Mouse (Mus musculus) common myeloid progenitor, adult 5-6 weeks (primary cell): ENCODE measurements at regions not wholly inside any gene's neighbourhood (a gene's known extent, or its start where the extent isn't known, plus 50 kb on each side); places are given as distances from the start of the nearest gene placed in this dataset.

Experiments used
- ATAC-seq: replicated peaks from 2 replicates; pipeline ENCODE4 v1.8.0; 2016; ENCODE audit warnings: low read depth, mild to moderate bottlenecking, moderate TSS enrichment, inconsistent platforms; ENCODE audit not compliant: poor library complexity, severe bottlenecking

- no peak for ATAC-seq
These were observed 54.1 kb upstream of the Btc start for GRCm38 (mm10) chr5:91456924-91457323.

DNA sequence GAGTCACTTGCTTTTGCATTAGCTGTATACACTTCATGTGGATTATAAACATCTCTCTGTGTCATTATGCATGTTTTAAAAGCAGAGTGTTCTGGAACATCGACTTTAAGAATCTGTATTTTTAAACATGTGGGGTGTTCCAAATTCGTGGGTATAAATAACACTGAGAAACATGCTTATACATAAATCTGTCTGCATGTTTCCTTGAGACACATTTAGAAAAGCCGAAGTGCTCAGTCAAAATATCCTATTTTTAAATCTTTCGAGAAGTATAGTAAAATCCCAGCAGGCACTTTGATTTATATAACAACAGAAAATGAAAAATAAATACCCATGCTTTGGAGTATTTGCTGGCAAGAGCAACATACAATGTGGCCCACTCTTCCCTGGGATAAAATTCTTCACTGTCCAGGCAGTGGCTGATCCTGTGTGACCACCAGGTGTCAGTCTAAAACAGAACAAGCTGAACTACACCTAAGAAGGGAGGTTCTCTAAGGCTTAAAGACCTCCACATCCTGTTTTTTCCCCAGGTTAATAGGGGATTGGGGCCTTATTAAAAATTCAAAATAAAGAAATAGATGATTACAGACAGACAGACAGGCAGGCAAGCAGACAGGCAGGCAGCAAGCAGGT is 52.4 kb upstream of the Parm1 start:
- peak; percentile 90 for ATAC-seq
